Comparison of ENCODE assay signal across 8 mouse cellular contexts in the genomic region with DNA sequence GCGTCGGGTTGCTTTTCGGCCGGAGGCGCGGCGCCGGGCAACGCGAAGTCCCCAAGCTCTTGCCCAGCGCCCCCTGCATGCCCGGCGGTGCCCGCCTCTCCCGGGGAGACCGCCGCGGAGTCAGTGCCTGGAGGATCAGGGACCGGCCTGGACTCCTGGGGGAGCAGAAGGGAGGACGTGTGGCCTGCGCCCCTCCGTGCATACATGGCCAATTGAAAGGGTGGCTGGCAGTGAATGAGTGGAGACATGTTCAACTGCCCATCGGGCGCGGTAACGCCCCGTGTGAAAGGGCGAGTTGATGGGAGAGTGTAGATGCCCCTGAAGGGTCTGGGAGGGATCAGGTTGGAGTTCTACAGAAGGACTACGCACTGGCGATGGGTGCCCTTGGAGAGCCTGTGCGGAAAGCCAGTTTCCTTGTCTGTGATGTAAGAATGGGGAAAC. TPM values are rescaled to one million over a fixed set of nuclear protein-coding genes. Genes with fewer than 3 reads are reported as not detected.
DNase-seq lines count a peak whose midpoint lies in the region; ATAC-seq and TF ChIP-seq lines count a peak whose summit lies in the region.

No protein-coding gene starts in this region.

- under 1% methylated on average over 31 of the region's 31 CpGs for WGBS in spleen, adult 2 months
- WGBS in hindbrain, embryonic 12.5 days = 1% methylated on average over 26 of the region's 31 CpGs
- under 1% methylated on average over 31 of the region's 31 CpGs for WGBS in midbrain, embryonic 10.5 days

- peaks cover 3% of the 10 kb centered on the region; the same call in 1 of the 2 replicates for H3K4me1 ChIP-seq in spleen, adult 2 months (ENCODE audit: control insufficient read depth, insufficient read depth, insufficient read length)
- peaks cover 10% of the 10 kb centered on the region for H3K4me1 ChIP-seq in hindbrain, embryonic 12.5 days
- peaks cover 21% of the 10 kb centered on the region for H3K4me1 ChIP-seq in midbrain, embryonic 10.5 days

- H3K27me3 ChIP-seq in spleen, adult 2 months (ENCODE audit: control insufficient read depth, insufficient read depth, low read length) = no peaks in the 10 kb centered on the region
- no peaks in the 10 kb centered on the region for H3K27me3 ChIP-seq in hindbrain, embryonic 12.5 days
- H3K27me3 ChIP-seq in midbrain, embryonic 10.5 days (ENCODE audit: low read depth, poor library complexity, severe bottlenecking) = no peaks in the 10 kb centered on the region

- no peaks in the 10 kb centered on the region; the same call in none of the 2 replicates for H3K36me3 ChIP-seq in spleen, adult 2 months (ENCODE audit: control insufficient read depth, insufficient read depth, low read length)
- H3K36me3 ChIP-seq in hindbrain, embryonic 12.5 days = peaks cover 17% of the 10 kb centered on the region
- peaks cover 27% of the 10 kb centered on the region for H3K36me3 ChIP-seq in midbrain, embryonic 10.5 days

- peak; percentile 59 for ATAC-seq in cerebellum, adult (ENCODE audit: insufficient number of reproducible peaks, low FRiP score, low TSS enrichment)
- peak; percentile 88 for ATAC-seq in hindbrain, embryonic 12.5 days (ENCODE audit: low FRiP score)

- peak overlapping the region; percentile 95 for H3K9ac ChIP-seq in hindbrain, embryonic 12.5 days

- H3K27ac ChIP-seq in spleen, adult 2 months (ENCODE audit: insufficient read depth, low read length) = peak overlapping the region; percentile 51; the same call in 1 of the 2 replicates
- peak overlapping the region; percentile 88 for H3K27ac ChIP-seq in hindbrain, embryonic 12.5 days
- peak overlapping the region; percentile 96 for H3K27ac ChIP-seq in midbrain, embryonic 10.5 days (replicated peaks)

- no peak for TF ChIP-seq POLR2A in spleen, adult 2 months (IDR thresholded peaks at IDR 0.05; ENCODE audit: low read depth, low read length)

- H3K4me2 ChIP-seq in hindbrain, embryonic 12.5 days (replicated peaks) = peak overlapping the region; percentile 75

- TF ChIP-seq CTCF in spleen, adult 2 months (IDR thresholded peaks at IDR 0.05; ENCODE audit: extremely low read depth, insufficient read depth, insufficient read length, insufficient replicate concordance) = 0 out of 2 replicates have a peak, but pooled peaks have one; percentile 19

- DNase-seq in cerebellum, adult 9-11 months = no peak
- no peak for DNase-seq in spleen, adult 2 months (ENCODE audit: low read depth in 1 of 2, low spot score in 2 of 2)
- DNase-seq in spleen, postnatal 10 days (ENCODE audit: low spot score in 2 of 2) = no peak
- DNase-seq in midbrain, embryonic 10.5 days (ENCODE audit: low spot score) = no peak
- no peak for DNase-seq in layer of hippocampus, postnatal 25 days (ENCODE audit: extremely low spot score in 1 of 2, low spot score in 1 of 2)
- DNase-seq in retina, embryonic 14.5 days (ENCODE audit: low spot score) = no peak

- no peaks in the 10 kb centered on the region for H3K9me3 ChIP-seq in hindbrain, embryonic 12.5 days (replicated peaks)
- H3K9me3 ChIP-seq in midbrain, embryonic 10.5 days (replicated peaks) = no peaks in the 10 kb centered on the region

- H3K4me3 ChIP-seq in spleen, adult 2 months (ENCODE audit: extremely low read depth, insufficient read depth, insufficient read length) = peak overlapping the region; percentile 91
- peak overlapping the region; percentile 91 for H3K4me3 ChIP-seq in hindbrain, embryonic 12.5 days
- H3K4me3 ChIP-seq in midbrain, embryonic 10.5 days = peak overlapping the region; percentile 97

RNA-seq across cellular contexts. Expression of a gene that starts 0.4 kb away (rescaled TPM):
- polyA plus RNA-seq in spleen, adult 2 months (2012; rRNA removed) = 2.0 and 2.1 TPM in 2 replicates
- polyA plus RNA-seq in hindbrain, embryonic 12.5 days (2016; fragmentation: Nextera tagmentation; extraction: Ambion mirVana) = 50.5 and 51.7 TPM in 2 replicates
- polyA plus RNA-seq in midbrain, embryonic 10.5 days (2016; fragmentation: Nextera tagmentation; extraction: Ambion mirVana) = 49.4 and 52.3 TPM in 2 replicates
- 10 to 100 TPM; 21.7 to 23.3 TPM for total RNA-seq in layer of hippocampus, postnatal 25 days (2021)

RNA-seq across cellular contexts. Expression of a gene that starts 31.9 kb away (rescaled TPM):
- polyA plus RNA-seq in spleen, adult 2 months (2012; rRNA removed) = 11.4 and 12.7 TPM in 2 replicates
- polyA plus RNA-seq in hindbrain, embryonic 12.5 days (2016; fragmentation: Nextera tagmentation; extraction: Ambion mirVana) = 176 and 183 TPM in 2 replicates
- 138 and 156 TPM in 2 replicates for polyA plus RNA-seq in midbrain, embryonic 10.5 days (2016; fragmentation: Nextera tagmentation; extraction: Ambion mirVana)
- 10 to 100 TPM; 28.4 TPM for total RNA-seq in layer of hippocampus, postnatal 25 days (2021)

Comparison
In these comparisons a context has a peak if more than half of its experiments do, and no peak if none do; other contexts are left out.
1. RNA of a gene that starts 0.4 kb away (polyA plus RNA-seq): 50.5 to 51.7 TPM in hindbrain, embryonic 12.5 days and 49.4 to 52.3 TPM in midbrain, embryonic 10.5 days; 2.0 to 2.1 TPM in spleen, adult 2 months; every median in the first group is over 10 times any median in the second.
2. RNA of a gene that starts 31.9 kb away (polyA plus RNA-seq): 176 to 183 TPM in hindbrain, embryonic 12.5 days and 138 to 156 TPM in midbrain, embryonic 10.5 days; 11.4 to 12.7 TPM in spleen, adult 2 months; every median in the first group is over 10 times any median in the second.
3. Peak in every context shown above with its lines, with median percentiles within 50 percentile points of each other: H3K27ac ChIP-seq and H3K4me3 ChIP-seq.